Mouse (Mus musculus): Measurements from ENCODE around the gene Elfn2. TPM values are rescaled to one million over a fixed set of nuclear protein-coding genes. Genes with fewer than 3 reads are reported as not detected.

Gene Elfn2
- polyA plus RNA-seq, 2 experiments: not detected

DNA sequence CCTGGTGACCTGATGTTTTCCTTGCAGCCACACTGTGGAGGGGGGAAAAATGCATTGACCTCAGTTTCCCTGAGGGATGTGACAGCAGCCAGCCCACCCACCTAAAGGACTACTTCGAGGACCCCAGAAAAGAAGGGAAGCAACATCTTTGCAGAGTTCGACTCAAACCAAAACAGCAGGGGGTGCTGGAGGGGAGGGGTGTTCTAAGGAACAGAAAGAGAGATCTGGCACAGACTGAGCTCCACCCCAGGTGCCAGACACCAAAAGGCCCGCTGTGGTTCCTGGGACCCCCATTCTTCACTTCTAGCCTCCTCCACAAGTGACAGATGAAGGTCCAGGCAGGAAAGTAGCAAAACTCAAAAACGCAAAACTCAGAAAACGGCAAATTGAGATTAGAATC lies 2.7 kb downstream of the Elfn2 start:
- no peak overlapping the region for H3K27ac ChIP-seq
- ATAC-seq (ENCODE audit: insufficient read depth) (no peak), DNase-seq (ENCODE audit: low read depth in 3 of 3, low spot score in 3 of 3) (no peak)
- no peak overlapping the region for H3K9ac ChIP-seq (replicated peaks)
- WGBS (ENCODE audit: insufficient replicate concordance): 36% methylated on average over 5 of the region's 5 CpGs
- TF ChIP-seq CTCF (IDR thresholded peaks at IDR 0.05; ENCODE audit: low read depth) (no peak), EP300 (IDR thresholded peaks at IDR 0.05; ENCODE audit: low read depth) (no peak)
- no peaks in the 10 kb centered on the region for H3K9me3 ChIP-seq (ENCODE audit: control insufficient read depth, low read length)
- H3K4me2 ChIP-seq (ENCODE audit: low read depth): no peak overlapping the region
- H3K4me3 ChIP-seq (ENCODE audit: insufficient read depth in 1 of 2, low read depth in 2 of 2, low read length in 2 of 2): no peak overlapping the region
- no peaks in the 10 kb centered on the region for H3K4me1 ChIP-seq (replicated peaks; ENCODE audit: control insufficient read depth in 2 of 2, insufficient read depth in 2 of 2, low read length in 1 of 2)
- H3K36me3 ChIP-seq (replicated peaks; ENCODE audit: control insufficient read depth, insufficient read depth, low read depth): no peaks in the 10 kb centered on the region
- H3K27me3 ChIP-seq (ENCODE audit: control insufficient read depth, insufficient read depth, low read length): peaks cover 70% of the 10 kb centered on the region

GRCm38 (mm10) chr15:78713751-78714150 lies 4.8 kb downstream of the Elfn2 start:
- Histone ChIP-seq H3K4me1 (replicated peaks; ENCODE audit: control insufficient read depth in 2 of 2, insufficient read depth in 2 of 2, low read length in 1 of 2) (no peaks in the 10 kb centered on the region), H3K27me3 (ENCODE audit: control insufficient read depth, insufficient read depth, low read length) (peaks cover 54% of the 10 kb centered on the region), H3K9ac (replicated peaks) (no peak overlapping the region), H3K4me2 (ENCODE audit: low read depth) (no peak overlapping the region), H3K9me3 (ENCODE audit: control insufficient read depth, low read length) (no peaks in the 10 kb centered on the region), H3K27ac (no peak overlapping the region), H3K36me3 (replicated peaks; ENCODE audit: control insufficient read depth, insufficient read depth, low read depth) (no peaks in the 10 kb centered on the region), H3K4me3 (ENCODE audit: insufficient read depth in 1 of 2, low read depth in 2 of 2, low read length in 2 of 2) (no peak overlapping the region)
- no peak for DNase-seq (ENCODE audit: low read depth in 3 of 3, low spot score in 3 of 3)
- TF ChIP-seq EP300 (IDR thresholded peaks at IDR 0.05; ENCODE audit: low read depth) (no peak), CTCF (IDR thresholded peaks at IDR 0.05; ENCODE audit: low read depth) (no peak)
- WGBS (ENCODE audit: insufficient replicate concordance): 58% methylated on average over 7 of the region's 7 CpGs
- no peak for ATAC-seq (ENCODE audit: insufficient read depth)

- Histone ChIP-seq H3K36me3 (replicated peaks; ENCODE audit: control insufficient read depth, insufficient read depth, low read depth) (no peaks in the 10 kb centered on the region), H3K4me2 (ENCODE audit: low read depth) (no peak overlapping the region), H3K27me3 (ENCODE audit: control insufficient read depth, insufficient read depth, low read length) (peaks cover 43% of the 10 kb centered on the region), H3K9me3 (ENCODE audit: control insufficient read depth, low read length) (no peaks in the 10 kb centered on the region), H3K9ac (replicated peaks) (no peak overlapping the region), H3K27ac (no peak overlapping the region), H3K4me1 (replicated peaks; ENCODE audit: control insufficient read depth in 2 of 2, insufficient read depth in 2 of 2, low read length in 1 of 2) (no peaks in the 10 kb centered on the region), H3K4me3 (ENCODE audit: insufficient read depth in 1 of 2, low read depth in 2 of 2, low read length in 2 of 2) (no peak overlapping the region)
- no peak for DNase-seq (ENCODE audit: low read depth in 3 of 3, low spot score in 3 of 3)
- TF ChIP-seq EP300 (IDR thresholded peaks at IDR 0.05; ENCODE audit: low read depth) (no peak), CTCF (IDR thresholded peaks at IDR 0.05; ENCODE audit: low read depth) (no peak)
- WGBS (ENCODE audit: insufficient replicate concordance): 7% methylated on average over 53 of the region's 53 CpGs
- ATAC-seq (ENCODE audit: insufficient read depth): no peak
Measured at GRCm38 (mm10) chr15:78712335-78713258, 6.0 kb downstream of the Elfn2 start.

GRCm38 (mm10) chr15:78711935-78712334 lies 6.6 kb downstream of the Elfn2 start:
- Histone ChIP-seq H3K9me3 (ENCODE audit: control insufficient read depth, low read length) (no peaks in the 10 kb centered on the region), H3K4me1 (replicated peaks; ENCODE audit: control insufficient read depth in 2 of 2, insufficient read depth in 2 of 2, low read length in 1 of 2) (no peaks in the 10 kb centered on the region), H3K27ac (no peak overlapping the region), H3K36me3 (replicated peaks; ENCODE audit: control insufficient read depth, insufficient read depth, low read depth) (no peaks in the 10 kb centered on the region), H3K4me2 (ENCODE audit: low read depth) (no peak overlapping the region), H3K4me3 (ENCODE audit: insufficient read depth in 1 of 2, low read depth in 2 of 2, low read length in 2 of 2) (no peak overlapping the region), H3K27me3 (ENCODE audit: control insufficient read depth, insufficient read depth, low read length) (peaks cover 38% of the 10 kb centered on the region), H3K9ac (replicated peaks) (no peak overlapping the region)
- TF ChIP-seq CTCF (IDR thresholded peaks at IDR 0.05; ENCODE audit: low read depth) (no peak), EP300 (IDR thresholded peaks at IDR 0.05; ENCODE audit: low read depth) (no peak)
- DNase-seq (ENCODE audit: low read depth in 3 of 3, low spot score in 3 of 3) (no peak), ATAC-seq (ENCODE audit: insufficient read depth) (no peak)
- 52% methylated on average over 7 of the region's 7 CpGs for WGBS (ENCODE audit: insufficient replicate concordance)

- 33% methylated on average over 6 of the region's 6 CpGs for WGBS (ENCODE audit: insufficient replicate concordance)
- TF ChIP-seq CTCF (IDR thresholded peaks at IDR 0.05; ENCODE audit: low read depth) (no peak), EP300 (IDR thresholded peaks at IDR 0.05; ENCODE audit: low read depth) (no peak)
- H3K27ac ChIP-seq: no peak overlapping the region
- no peaks in the 10 kb centered on the region for H3K9me3 ChIP-seq (ENCODE audit: control insufficient read depth, low read length)
- peaks cover 33% of the 10 kb centered on the region for H3K27me3 ChIP-seq (ENCODE audit: control insufficient read depth, insufficient read depth, low read length)
- no peak overlapping the region for H3K4me2 ChIP-seq (ENCODE audit: low read depth)
- no peak overlapping the region for H3K4me3 ChIP-seq (ENCODE audit: insufficient read depth in 1 of 2, low read depth in 2 of 2, low read length in 2 of 2)
- no peak overlapping the region for H3K9ac ChIP-seq (replicated peaks)
- ATAC-seq (ENCODE audit: insufficient read depth): no peak
- H3K36me3 ChIP-seq (replicated peaks; ENCODE audit: control insufficient read depth, insufficient read depth, low read depth): no peaks in the 10 kb centered on the region
- H3K4me1 ChIP-seq (replicated peaks; ENCODE audit: control insufficient read depth in 2 of 2, insufficient read depth in 2 of 2, low read length in 1 of 2): no peaks in the 10 kb centered on the region
- no peak for DNase-seq (ENCODE audit: low read depth in 3 of 3, low spot score in 3 of 3)
Measured at GRCm38 (mm10) chr15:78710634-78711033, 7.9 kb downstream of the Elfn2 start.
